Mouse (Mus musculus) embryonic facial prominence, embryonic 15.5 days (tissue): ENCODE results near the gene Taar7a. TPM values are rescaled to one million over a fixed set of nuclear protein-coding genes. Genes with fewer than 3 reads are reported as not detected.

Experiments used
- ATAC-seq: fragments of 200-750 bp; cut with Nextera tagmentation; 2 replicates; pipeline ENCODE4 v1.8.0; 2017; ENCODE audit warnings: low read depth, moderate TSS enrichment; ENCODE audit not compliant: insufficient number of reproducible peaks, low FRiP score, low TSS enrichment
- H3K27ac ChIP-seq: fragments of 300-500 bp; sonication (generic); replicated peaks from 2 replicates; pipeline ENCODE4 v1.5.1; 2015; ENCODE audit warnings: mild to moderate bottlenecking, inconsistent platforms
- H3K27me3 ChIP-seq: fragments of 300-500 bp; sonication (generic); 2 replicates; pipeline ENCODE4 v1.6.1; 2015; ENCODE audit warnings: inconsistent platforms
- H3K36me3 ChIP-seq: fragments of 300-500 bp; sonication (generic); 2 replicates; pipeline ENCODE4 v1.6.1; 2015; ENCODE audit warnings: mild to moderate bottlenecking, inconsistent platforms
- H3K4me1 ChIP-seq: fragments of 300-500 bp; sonication (generic); 2 replicates; pipeline ENCODE4 v1.6.1; 2015; ENCODE audit warnings: inconsistent platforms
- H3K4me2 ChIP-seq: fragments of 300-500 bp; sonication (generic); replicated peaks from 2 replicates; pipeline ENCODE4 v1.6.1; 2015; ENCODE audit warnings: mild to moderate bottlenecking, inconsistent platforms
- H3K4me3 ChIP-seq: fragments of 300-500 bp; sonication (generic); replicated peaks from 2 replicates; pipeline ENCODE4 v1.5.1; 2015; ENCODE audit warnings: mild to moderate bottlenecking, inconsistent platforms
- H3K9ac ChIP-seq: fragments of 300-500 bp; sonication (generic); 2 replicates; pipeline ENCODE4 v1.6.1; 2015; ENCODE audit warnings: inconsistent platforms
- H3K9me3 ChIP-seq: fragments of 300-500 bp; sonication (generic); replicated peaks from 2 replicates; pipeline ENCODE4 v1.6.1; 2016; ENCODE audit warnings: inconsistent platforms
- WGBS: fragments of 180-500 bp; shearing (Covaris S2); methylation state at CpG from one replicate; pipeline ENCODE4 v1.1.7; 2015; 5-methylcytosine and 5-hydroxymethylcytosine counted together
- polyA plus RNA-seq: library from polyadenylated mRNA; unstranded; fragments of >200 nt; fragmentation: Nextera tagmentation; extraction: Ambion mirVana; gene quantifications from 2 replicates; pipeline ENCODE4 v1.2.1, GENCODE M21; 2015

The Taar7a gene
- polyA plus RNA-seq, 1 experiment from 2014 or later: not detected

DNA sequence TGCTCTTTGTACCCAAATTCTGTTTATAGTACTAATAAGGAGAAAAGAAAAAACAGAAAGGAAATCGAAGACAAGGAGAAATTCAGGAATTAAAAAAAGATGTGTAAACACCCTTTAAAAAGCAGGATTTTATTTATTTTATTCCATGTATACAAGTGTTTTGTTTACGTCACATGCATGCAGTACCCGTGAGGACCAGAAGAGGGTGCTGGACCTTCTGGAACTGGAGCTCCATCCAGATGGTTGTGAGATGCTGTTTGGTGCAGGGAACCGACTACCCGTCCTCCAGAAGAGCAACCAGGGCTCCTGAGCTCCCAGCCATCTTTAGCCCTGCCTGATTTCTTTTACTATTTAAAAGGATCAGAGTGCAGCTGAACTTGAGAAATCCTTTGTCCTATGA lies 50.8 kb downstream of the Taar7a start:
- Histone ChIP-seq H3K9me3 (no peaks in the 10 kb centered on the region), H3K4me2 (no peak overlapping the region), H3K4me3 (no peak overlapping the region), H3K27me3 (no peaks in the 10 kb centered on the region), H3K27ac (no peak overlapping the region), H3K9ac (no peak overlapping the region), H3K4me1 (no peaks in the 10 kb centered on the region), H3K36me3 (no peaks in the 10 kb centered on the region)
- no peak for ATAC-seq
- 66% methylated on average over 5 of the region's 5 CpGs for WGBS

Other genes starting within 250 kb of the Taar7a start
- 177 and 204 TPM in 2 replicates for gene Rps12, start 206.2 kb downstream of the Taar7a start, polyA plus RNA-seq
- 19.2 and 26.8 TPM in 2 replicates for gene Slc18b1, start 196.5 kb downstream of the Taar7a start, polyA plus RNA-seq
- gene Vnn3, start 142.0 kb downstream of the Taar7a start, polyA plus RNA-seq: 0.12 and 0.14 TPM in 2 replicates
- gene Vnn1, start 98.8 kb downstream of the Taar7a start, polyA plus RNA-seq: 0.43 and 0.56 TPM in 2 replicates
- gene Taar1, start 73.1 kb downstream of the Taar7a start, polyA plus RNA-seq: not detected in 2 replicates
- gene Taar2, start 54.9 kb downstream of the Taar7a start, polyA plus RNA-seq: 0.50 and 0.75 TPM in 2 replicates
- not detected in 2 replicates for gene Taar3, start 43.9 kb downstream of the Taar7a start, polyA plus RNA-seq
- not detected in 2 replicates for gene Taar4, start 33.0 kb downstream of the Taar7a start, polyA plus RNA-seq
- not detected in 2 replicates for gene Taar5, start 22.8 kb downstream of the Taar7a start, polyA plus RNA-seq
- gene Taar6, start 7.8 kb downstream of the Taar7a start, polyA plus RNA-seq: not detected in 2 replicates
- gene Taar7b, start 6.5 kb upstream of the Taar7a start, polyA plus RNA-seq: 0.15 TPM in 1 of 2 replicates, not detected in the other
- gene Taar7d, start 33.7 kb upstream of the Taar7a start, polyA plus RNA-seq: 0.27 and 0.37 TPM in 2 replicates
- not detected in 2 replicates for gene Taar7e, start 44.1 kb upstream of the Taar7a start, polyA plus RNA-seq
- not detected in 2 replicates for gene Taar7f, start 56.0 kb upstream of the Taar7a start, polyA plus RNA-seq
- gene Taar8a, start 83.0 kb upstream of the Taar7a start, polyA plus RNA-seq: not detected in 2 replicates
- not detected in 2 replicates for gene Taar8b, start 98.8 kb upstream of the Taar7a start, polyA plus RNA-seq
- not detected in 2 replicates for gene Taar8c, start 108.4 kb upstream of the Taar7a start, polyA plus RNA-seq
- not detected in 2 replicates for gene Taar9, start 116.1 kb upstream of the Taar7a start, polyA plus RNA-seq
- gene Stx7, start 155.8 kb upstream of the Taar7a start, polyA plus RNA-seq: 70.1 and 73.2 TPM in 2 replicates
- 29.5 and 29.8 TPM in 2 replicates for gene Moxd1, start 230.0 kb upstream of the Taar7a start, polyA plus RNA-seq